Mouse (Mus musculus) induced T-regulatory cell, adult 2 months (primary cell): ENCODE data around the gene Arl15.

Experiments used
- DNase-seq: peaks from one replicate; pipeline ENCODE4 v3.0.0-alpha.2; 2012; ENCODE audit warnings: low read depth

Arl15 gene

GRCm38 (mm10) chr13:113871853-113872252 is 77.5 kb downstream of the Arl15 start:
- DNase-seq, result no peak

- no peak for DNase-seq
Observed at GRCm38 (mm10) chr13:113875724-113876123, 81.4 kb downstream of the Arl15 start.

GRCm38 (mm10) chr13:113877420-113877819 is 83.1 kb downstream of the Arl15 start:
- peak; percentile 77 for DNase-seq

GRCm38 (mm10) chr13:113878571-113878970 is 84.3 kb downstream of the Arl15 start:
- no peak for DNase-seq

GRCm38 (mm10) chr13:113879651-113880327 is 85.5 kb downstream of the Arl15 start:
- DNase-seq, result no peak

GRCm38 (mm10) chr13:113880564-113881171 is 86.4 kb downstream of the Arl15 start:
- DNase-seq, result no peak

- DNase-seq, result no peak
Observed at GRCm38 (mm10) chr13:113882959-113883358, 88.7 kb downstream of the Arl15 start.

GRCm38 (mm10) chr13:113887090-113887489 is 92.8 kb downstream of the Arl15 start:
- DNase-seq, result no peak

GRCm38 (mm10) chr13:113888126-113888525 is 93.8 kb downstream of the Arl15 start:
- no peak for DNase-seq

- no peak for DNase-seq
Observed at GRCm38 (mm10) chr13:113888704-113889103, 94.4 kb downstream of the Arl15 start.

- DNase-seq, result no peak
Observed at GRCm38 (mm10) chr13:113889140-113890055, 95.1 kb downstream of the Arl15 start.

GRCm38 (mm10) chr13:113896684-113897083 is 102.4 kb downstream of the Arl15 start:
- no peak for DNase-seq

GRCm38 (mm10) chr13:113897498-113897897 is 103.2 kb downstream of the Arl15 start:
- no peak for DNase-seq

- no peak for DNase-seq
Observed at GRCm38 (mm10) chr13:113897951-113898350, 103.6 kb downstream of the Arl15 start.

- DNase-seq, result no peak
Observed at GRCm38 (mm10) chr13:113901001-113901545, 106.8 kb downstream of the Arl15 start.

- no peak for DNase-seq
Observed at GRCm38 (mm10) chr13:113903255-113903654, 109.0 kb downstream of the Arl15 start.

GRCm38 (mm10) chr13:113911986-113912519 is 117.7 kb downstream of the Arl15 start:
- no peak for DNase-seq

- no peak for DNase-seq
Observed at GRCm38 (mm10) chr13:113914551-113914971, 120.3 kb downstream of the Arl15 start.

GRCm38 (mm10) chr13:113915700-113916099 is 121.4 kb downstream of the Arl15 start:
- no peak for DNase-seq

- DNase-seq, result no peak
Observed at GRCm38 (mm10) chr13:113916761-113917160, 122.5 kb downstream of the Arl15 start.

- no peak for DNase-seq
Observed at GRCm38 (mm10) chr13:113917376-113917775, 123.1 kb downstream of the Arl15 start.

- no peak for DNase-seq
Observed at GRCm38 (mm10) chr13:113917868-113918411, 123.6 kb downstream of the Arl15 start.
